Mouse (Mus musculus): Measurements from ENCODE around the gene Kyat1. TPM values are rescaled to one million over a fixed set of nuclear protein-coding genes. Genes with fewer than 3 reads are reported as not detected.

The Kyat1 gene
- 7.2 and 12.4 TPM in 2 replicates for polyA plus RNA-seq (2015; fragmentation: Nextera tagmentation; extraction: Ambion mirVana)

GRCm38 (mm10) chr2:30205629-30206357 is at the start of gene Kyat1:
Kyat1 (minus strand) TSS chr2:30205847.

GRCm38 (mm10) chr2:30240267-30240666 is 34.6 kb upstream of the Kyat1 start, which contains the start of gene Gm28035:
Gm28035 (plus strand) TSS chr2:30240567.

GRCm38 (mm10) chr2:30237199-30237880 is 31.7 kb upstream of the Kyat1 start, which contains the start of gene Lrrc8a:
Lrrc8a (plus strand) TSS chr2:30237715.

GRCm38 (mm10) chr2:30177700-30178675 is 27.7 kb downstream of the Kyat1 start, which contains the start of gene Spout1:
Spout1 (minus strand) TSS chr2:30178459.

GRCm38 (mm10) chr2:30171371-30171996 is 34.2 kb downstream of the Kyat1 start, which contains the start of gene Endog:
Endog (plus strand) TSS chr2:30171493.

Other genes starting within 250 kb of the Kyat1 start
- gene Sptan1, start 240.3 kb downstream of the Kyat1 start, polyA plus RNA-seq (2015; fragmentation: Nextera tagmentation; extraction: Ambion mirVana): 50.5 and 78.8 TPM in 2 replicates
- gene Wdr34, start 157.0 kb downstream of the Kyat1 start, polyA plus RNA-seq (2015; fragmentation: Nextera tagmentation; extraction: Ambion mirVana): 27.3 and 30.6 TPM in 2 replicates
- gene Set, start 148.5 kb downstream of the Kyat1 start, polyA plus RNA-seq (2015; fragmentation: Nextera tagmentation; extraction: Ambion mirVana): 172 and 260 TPM in 2 replicates
- 2.3 and 4.8 TPM in 2 replicates for gene Pkn3, start 128.2 kb downstream of the Kyat1 start, polyA plus RNA-seq (2015; fragmentation: Nextera tagmentation; extraction: Ambion mirVana)
- gene Zdhhc12, start 112.2 kb downstream of the Kyat1 start, polyA plus RNA-seq (2015; fragmentation: Nextera tagmentation; extraction: Ambion mirVana): 24.9 and 31.7 TPM in 2 replicates
- 5.2 and 6.6 TPM in 2 replicates for gene Zer1, start 81.3 kb downstream of the Kyat1 start, polyA plus RNA-seq (2015; fragmentation: Nextera tagmentation; extraction: Ambion mirVana)
- gene Tbc1d13, start 72.1 kb downstream of the Kyat1 start, polyA plus RNA-seq (2015; fragmentation: Nextera tagmentation; extraction: Ambion mirVana): 3.1 and 7.6 TPM in 2 replicates
- 29.2 and 38.9 TPM in 2 replicates for gene Endog, start 34.4 kb downstream of the Kyat1 start, polyA plus RNA-seq (2015; fragmentation: Nextera tagmentation; extraction: Ambion mirVana)
- gene Spout1, start 27.4 kb downstream of the Kyat1 start, polyA plus RNA-seq (2015; fragmentation: Nextera tagmentation; extraction: Ambion mirVana): 25.1 and 32.0 TPM in 2 replicates
- 31.8 and 34.7 TPM in 2 replicates for gene Lrrc8a, start 31.9 kb upstream of the Kyat1 start, polyA plus RNA-seq (2015; fragmentation: Nextera tagmentation; extraction: Ambion mirVana)
- 0.11 and 0.12 TPM in 2 replicates for gene Gm28035, start 34.7 kb upstream of the Kyat1 start, polyA plus RNA-seq (2015; fragmentation: Nextera tagmentation; extraction: Ambion mirVana)
- 7.4 and 9.5 TPM in 2 replicates for gene Phyhd1, start 60.4 kb upstream of the Kyat1 start, polyA plus RNA-seq (2015; fragmentation: Nextera tagmentation; extraction: Ambion mirVana)
- not detected in 2 replicates for gene Gm28038, start 75.2 kb upstream of the Kyat1 start, polyA plus RNA-seq (2015; fragmentation: Nextera tagmentation; extraction: Ambion mirVana)
- gene Dolk, start 80.5 kb upstream of the Kyat1 start, polyA plus RNA-seq (2015; fragmentation: Nextera tagmentation; extraction: Ambion mirVana): 23.1 and 40.6 TPM in 2 replicates
- 16.5 and 23.9 TPM in 2 replicates for gene Nup188, start 80.5 kb upstream of the Kyat1 start, polyA plus RNA-seq (2015; fragmentation: Nextera tagmentation; extraction: Ambion mirVana)
- 64.0 and 93.0 TPM in 2 replicates for gene Sh3glb2, start 153.5 kb upstream of the Kyat1 start, polyA plus RNA-seq (2015; fragmentation: Nextera tagmentation; extraction: Ambion mirVana)
- gene Miga2, start 158.4 kb upstream of the Kyat1 start, polyA plus RNA-seq (2015; fragmentation: Nextera tagmentation; extraction: Ambion mirVana): 8.7 and 17.0 TPM in 2 replicates
- gene Dolpp1, start 186.4 kb upstream of the Kyat1 start, polyA plus RNA-seq (2015; fragmentation: Nextera tagmentation; extraction: Ambion mirVana): 17.3 and 17.9 TPM in 2 replicates
- gene Crat, start 210.0 kb upstream of the Kyat1 start, polyA plus RNA-seq (2015; fragmentation: Nextera tagmentation; extraction: Ambion mirVana): 27.0 and 27.9 TPM in 2 replicates
- gene Ptpa, start 210.2 kb upstream of the Kyat1 start, polyA plus RNA-seq (2015; fragmentation: Nextera tagmentation; extraction: Ambion mirVana): 90.2 and 99.4 TPM in 2 replicates

All from adrenal gland, postnatal 0 days (tissue).